Mouse (Mus musculus) embryo, embryonic 10 days (tissue): Measurements from ENCODE around the gene Qpctl.

Experiments used
- DNase-seq: peaks from one replicate; pipeline ENCODE4 v3.0.0-alpha.2; 2015; ENCODE audit warnings: low spot score

The Qpctl gene

GRCm38 (mm10) chr7:19148875-19149541, at the start of gene Qpctl:
Gene Qpctl, minus strand, starts transcription at chr7:19149291.
- DNase-seq = peak; percentile 99

GRCm38 (mm10) chr7:19197985-19198384, 48.9 kb upstream of the Qpctl start:
- DNase-seq = peak; percentile 33

- DNase-seq = peak; percentile 35
Measured at GRCm38 (mm10) chr7:19196676-19197075, 47.6 kb upstream of the Qpctl start.

GRCm38 (mm10) chr7:19194676-19195075, 45.6 kb upstream of the Qpctl start:
- DNase-seq = no peak

DNA sequence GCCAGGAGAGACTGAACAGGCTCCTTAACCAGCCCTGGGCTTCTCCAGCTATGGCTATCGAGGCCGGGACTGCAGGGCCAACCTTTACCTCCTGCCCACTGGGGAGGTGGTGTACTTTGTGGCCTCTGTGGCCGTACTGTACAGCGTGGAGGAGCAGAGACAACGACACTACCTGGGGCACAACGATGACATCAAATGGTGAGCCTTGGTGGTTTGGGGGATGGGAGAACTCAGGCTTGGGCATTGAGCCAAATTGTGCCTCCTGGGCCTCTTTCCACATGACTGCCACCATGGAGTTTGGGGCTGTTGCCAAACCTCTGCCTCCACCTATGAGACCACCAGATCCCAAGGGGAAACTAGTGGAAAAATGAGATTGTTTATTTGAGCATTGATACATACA, 35.7 kb upstream of the Qpctl start:
- no peak for DNase-seq

DNA sequence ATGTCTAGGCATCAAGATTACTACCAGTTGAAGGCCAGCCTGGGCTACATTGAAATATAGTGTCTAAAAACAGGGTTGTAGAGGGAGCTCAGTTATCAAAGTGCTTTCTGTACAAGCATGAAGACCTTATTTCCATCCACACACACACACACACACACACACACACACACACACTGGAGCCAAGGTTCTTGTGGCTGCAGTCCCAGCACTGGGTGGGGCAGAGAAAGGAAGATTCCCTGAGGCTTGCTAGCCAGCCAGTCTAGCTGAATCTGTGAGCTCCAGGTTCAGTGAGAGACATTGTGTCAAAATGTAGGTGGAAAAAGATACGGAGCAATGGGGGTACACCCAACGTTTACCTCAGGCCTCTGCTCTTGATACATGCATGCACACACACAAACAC, 35.2 kb upstream of the Qpctl start:
- no peak for DNase-seq

DNA sequence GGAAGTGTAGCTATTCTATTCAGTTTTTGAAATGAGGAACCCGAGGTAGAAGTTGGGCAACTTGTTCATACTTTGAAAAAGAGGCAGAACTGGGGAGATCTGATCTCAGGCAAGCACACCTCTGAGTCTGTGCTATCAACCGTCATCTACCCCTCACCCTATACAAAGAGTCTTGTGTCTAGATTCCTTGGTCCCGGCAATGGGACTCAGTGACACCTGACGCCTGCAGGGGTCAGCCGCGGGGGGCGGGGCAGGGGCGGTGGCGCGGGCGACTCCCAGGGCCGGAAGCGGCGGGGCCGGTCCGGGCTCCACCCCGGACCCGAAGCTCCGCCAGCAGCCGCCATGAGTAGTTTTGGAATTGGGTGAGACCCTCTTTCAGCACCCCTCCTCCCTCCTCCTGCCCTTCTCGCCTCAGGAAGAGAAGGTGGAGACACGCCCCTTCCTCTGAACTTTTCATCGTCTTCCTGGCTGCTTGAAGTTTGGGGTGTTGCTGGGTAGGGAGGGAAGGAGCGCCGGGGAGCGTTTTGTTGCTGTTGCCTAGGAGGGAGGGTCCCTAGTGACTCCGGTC, 31.9 kb upstream of the Qpctl start:
- DNase-seq = peak; percentile 56

DNA sequence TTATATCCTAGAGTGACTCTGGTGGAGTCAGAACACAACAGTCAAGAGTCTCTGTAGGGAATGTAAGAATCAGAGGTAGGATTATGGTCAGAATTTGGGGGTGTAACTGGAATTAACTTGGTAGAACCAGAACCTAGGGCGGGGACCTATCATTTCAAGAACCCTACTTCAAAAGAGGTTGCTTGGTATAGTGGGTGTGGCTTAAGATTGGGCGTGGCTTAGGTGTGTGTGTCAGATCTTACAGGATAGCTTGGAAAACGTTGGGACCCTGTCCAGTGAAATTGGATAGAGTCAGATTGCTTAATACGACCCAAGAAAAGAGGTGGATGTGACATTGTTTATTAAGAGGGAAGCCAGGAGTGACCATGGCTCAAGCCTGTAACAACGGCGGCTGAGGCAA, 30.8 kb upstream of the Qpctl start:
- DNase-seq = no peak

DNA sequence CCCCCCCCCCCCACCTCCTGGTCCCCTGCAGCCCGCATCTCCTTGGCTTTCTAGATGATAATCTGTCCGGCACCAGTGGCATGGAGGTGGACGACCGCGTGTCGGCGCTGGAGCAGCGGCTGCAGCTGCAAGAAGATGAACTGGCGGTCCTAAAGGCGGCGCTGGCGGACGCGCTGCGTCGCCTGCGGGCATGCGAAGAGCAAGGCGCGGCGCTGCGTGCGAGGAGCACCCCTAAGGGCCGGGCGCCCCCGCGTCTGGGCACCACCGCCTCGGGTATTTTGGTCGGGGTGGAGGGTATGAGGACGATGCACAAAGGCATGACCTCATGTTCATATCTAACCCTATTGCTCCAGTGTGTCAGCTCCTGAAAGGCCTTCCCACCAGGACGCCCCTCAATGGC, 30.1 kb upstream of the Qpctl start:
- peak; percentile 90 for DNase-seq

DNA sequence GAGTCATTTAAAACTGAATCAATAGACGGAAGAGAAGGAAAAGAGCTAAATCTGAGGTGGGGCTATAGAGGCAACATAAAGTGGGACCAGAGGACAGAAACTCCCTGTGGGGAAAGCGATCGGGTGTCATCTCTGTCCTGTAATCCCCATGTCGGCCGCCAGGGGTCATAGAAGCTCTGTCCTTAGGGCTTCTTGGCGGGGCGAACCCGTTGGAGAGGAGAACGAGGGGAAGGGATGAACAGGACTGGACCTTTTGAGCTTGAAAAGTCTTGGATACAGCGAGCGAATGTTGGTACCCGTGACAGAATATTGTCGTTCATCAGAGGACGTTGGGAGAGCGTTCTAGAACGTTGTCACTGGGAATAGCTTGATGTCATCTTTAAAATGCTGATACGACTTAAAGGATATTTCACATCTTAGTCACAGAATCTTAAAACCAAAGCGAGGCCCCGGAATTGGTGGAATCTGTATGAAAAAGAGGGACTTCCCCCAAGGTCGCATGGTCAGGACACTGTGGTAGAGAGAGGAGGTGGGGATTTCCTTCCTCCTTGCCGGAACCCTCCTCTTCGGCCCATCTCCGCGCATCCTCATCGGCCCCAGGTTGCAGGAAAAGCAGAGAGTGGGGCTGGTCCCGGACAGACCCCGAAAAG, 29.5 kb upstream of the Qpctl start:
- peak; percentile 77 for DNase-seq

GRCm38 (mm10) chr7:19178035-19178434, 28.9 kb upstream of the Qpctl start:
- DNase-seq = no peak

GRCm38 (mm10) chr7:19177216-19177615, 28.1 kb upstream of the Qpctl start:
- no peak for DNase-seq

DNA sequence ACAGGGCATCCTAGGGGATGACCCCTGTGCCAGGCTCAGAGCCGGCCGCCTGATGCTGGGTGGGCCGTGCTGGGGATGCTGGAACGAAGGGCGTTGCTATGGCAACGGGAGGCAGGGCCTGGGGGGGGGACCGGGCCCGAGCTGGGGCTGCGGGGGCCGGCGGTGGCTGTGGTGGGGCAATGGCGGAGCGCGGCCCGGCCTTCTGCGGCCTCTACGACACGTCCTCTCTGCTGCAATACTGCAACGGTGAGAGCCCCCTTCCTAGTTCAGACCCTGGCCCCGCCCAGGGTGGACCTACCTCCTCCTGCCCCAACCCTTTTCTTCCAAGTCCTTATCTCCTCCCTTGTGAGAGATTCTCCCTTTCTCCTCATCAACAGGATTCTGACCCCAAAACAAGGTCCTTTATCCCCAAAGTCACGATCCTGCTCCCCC, 27.4 kb upstream of the Qpctl start:
- DNase-seq = no peak

DNA sequence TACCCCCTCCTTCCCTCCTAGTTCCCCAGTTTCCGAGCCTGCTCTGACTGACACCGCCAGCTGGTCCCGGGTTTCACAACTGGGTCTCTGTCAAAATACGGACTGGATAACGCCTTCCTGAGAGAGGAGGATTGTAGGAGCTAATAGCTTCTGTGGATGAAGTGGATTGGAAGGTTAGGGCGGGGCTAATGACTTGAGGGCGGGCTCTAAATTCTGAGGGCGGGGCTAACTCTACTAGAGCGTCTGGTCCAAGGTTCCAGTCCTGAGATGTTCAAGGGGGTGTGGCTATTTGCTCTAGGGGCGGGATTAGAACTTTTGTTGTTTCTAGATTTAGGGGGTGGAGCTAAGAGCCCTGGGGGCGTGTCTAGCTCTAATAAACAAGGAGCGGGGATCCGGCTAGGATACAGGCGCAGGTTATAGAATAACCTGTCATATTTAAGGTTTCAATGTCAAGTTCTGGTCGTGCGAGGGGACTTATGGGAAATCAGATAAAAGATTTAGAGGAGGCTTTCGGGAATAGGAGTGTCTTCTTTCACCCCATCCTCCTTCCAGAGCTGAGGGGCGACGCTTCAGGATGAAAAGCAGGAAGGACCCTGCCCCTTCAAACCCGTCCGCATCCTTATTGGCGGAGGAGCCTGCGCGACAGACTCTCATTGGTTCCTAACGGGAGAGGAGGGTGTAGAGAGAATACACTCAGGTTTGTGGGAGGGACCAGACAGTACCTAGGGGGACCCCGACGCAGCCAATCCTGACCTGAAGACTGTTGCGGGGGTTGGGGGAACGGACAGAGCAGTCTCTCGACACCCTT, 26.8 kb upstream of the Qpctl start, which contains the start of gene Eml2:
Gene Eml2 (plus strand): TSS at position 714 of the 808 bp plus-strand sequence.
- peak; percentile 68 for DNase-seq

DNA sequence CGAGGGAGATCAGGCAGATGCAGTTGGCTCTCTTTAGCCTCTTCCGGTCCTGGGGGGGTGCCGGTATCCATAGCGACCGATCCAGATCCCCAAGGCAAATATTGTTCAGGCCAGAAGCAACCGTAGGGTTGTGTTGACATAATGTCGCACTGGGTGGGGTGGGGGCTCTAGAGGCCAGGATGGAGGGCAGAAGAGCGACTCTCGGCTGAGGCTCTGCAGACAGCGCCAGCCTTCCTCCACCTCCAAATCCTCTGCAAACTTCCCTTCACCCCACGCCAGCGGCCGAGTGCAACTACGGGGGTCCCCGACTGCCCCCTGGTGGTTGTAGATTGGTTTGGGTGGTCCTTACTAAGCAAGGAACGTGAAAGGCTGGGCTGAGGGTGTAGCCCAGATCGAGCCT, 23.8 kb upstream of the Qpctl start:
- peak; percentile 89 for DNase-seq

GRCm38 (mm10) chr7:19171831-19172230, 22.7 kb upstream of the Qpctl start:
- no peak for DNase-seq

DNA sequence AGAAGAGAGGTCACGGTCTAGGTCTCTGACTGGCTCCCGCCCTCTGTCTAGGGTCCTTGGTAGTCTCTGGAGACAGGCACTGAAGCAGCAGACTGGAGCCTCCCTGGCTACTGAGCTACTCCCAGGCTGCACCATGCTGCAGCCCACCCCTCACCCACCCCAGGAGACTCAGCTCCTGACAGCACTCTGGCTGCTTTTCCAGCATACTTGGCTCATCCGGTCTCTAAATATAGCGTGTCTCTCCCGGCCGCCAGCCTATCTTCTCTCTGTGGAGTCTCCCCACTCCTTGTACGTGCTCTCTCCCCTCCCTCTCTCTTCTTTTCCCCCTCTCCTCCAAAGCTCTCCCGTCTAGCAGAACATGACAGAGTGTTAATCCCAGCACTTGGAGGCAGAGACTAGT, 21.1 kb upstream of the Qpctl start:
- no peak for DNase-seq

DNA sequence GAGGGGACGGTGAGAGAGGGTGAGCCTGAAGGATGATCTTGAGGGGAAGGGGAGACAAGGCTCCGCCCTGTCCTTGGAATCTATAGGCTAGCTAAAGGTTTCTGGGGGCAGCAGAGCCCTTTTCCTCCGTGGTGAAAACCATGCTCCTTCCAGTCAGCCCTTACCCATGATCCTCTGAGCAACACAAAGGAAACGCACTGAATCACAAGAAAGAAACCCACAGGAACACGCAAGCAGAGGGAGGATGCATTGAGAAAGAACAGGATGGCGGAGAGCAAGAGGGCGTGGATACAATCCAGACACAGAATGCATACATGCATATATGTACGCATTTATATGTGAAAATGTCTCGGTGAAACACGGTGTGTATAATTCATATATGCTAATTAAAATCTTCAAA, 20.4 kb upstream of the Qpctl start:
- DNase-seq = no peak

- DNase-seq = no peak
Measured at GRCm38 (mm10) chr7:19166990-19167389, 17.9 kb upstream of the Qpctl start.

DNA sequence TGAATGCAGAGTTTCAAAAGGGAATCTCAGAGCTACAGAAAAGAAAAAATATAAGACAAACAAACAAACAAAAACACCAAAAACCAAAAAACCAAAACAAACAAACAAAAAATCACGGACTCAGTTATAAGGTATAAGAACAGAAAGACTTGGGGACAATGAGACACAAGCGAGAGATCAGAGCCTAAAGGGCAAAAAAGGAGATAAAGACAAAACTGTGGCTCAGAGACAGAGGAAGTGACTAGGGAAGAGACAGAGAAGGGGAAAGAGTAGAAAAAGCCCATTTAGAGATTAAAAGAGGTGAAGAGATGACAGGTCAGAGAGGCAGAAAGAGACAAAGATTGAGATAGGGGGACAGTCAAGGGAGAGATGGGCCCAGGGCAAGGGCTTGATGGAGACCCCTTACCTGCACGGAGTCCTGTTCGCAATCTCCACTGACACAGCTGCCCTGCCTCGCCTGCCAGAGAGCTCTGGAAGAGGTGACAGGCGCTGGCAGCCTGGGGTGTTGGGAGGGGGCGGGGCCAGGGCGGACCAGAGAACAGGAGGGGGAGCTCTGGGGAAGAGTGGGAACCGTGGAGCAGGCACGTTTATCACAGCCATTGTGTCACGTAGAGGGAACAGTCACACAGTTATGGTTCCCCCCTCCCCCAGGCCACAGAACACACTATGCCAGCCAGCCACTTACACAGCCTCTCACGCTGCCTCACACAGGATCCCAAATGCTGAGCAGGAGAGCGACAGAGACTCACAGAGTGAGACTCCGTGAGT, 16.7 kb upstream of the Qpctl start, which contains the start of gene Gipr:
Gene Gipr (minus strand): TSS at position 472 of the 768 bp plus-strand sequence.
- no peak for DNase-seq

DNA sequence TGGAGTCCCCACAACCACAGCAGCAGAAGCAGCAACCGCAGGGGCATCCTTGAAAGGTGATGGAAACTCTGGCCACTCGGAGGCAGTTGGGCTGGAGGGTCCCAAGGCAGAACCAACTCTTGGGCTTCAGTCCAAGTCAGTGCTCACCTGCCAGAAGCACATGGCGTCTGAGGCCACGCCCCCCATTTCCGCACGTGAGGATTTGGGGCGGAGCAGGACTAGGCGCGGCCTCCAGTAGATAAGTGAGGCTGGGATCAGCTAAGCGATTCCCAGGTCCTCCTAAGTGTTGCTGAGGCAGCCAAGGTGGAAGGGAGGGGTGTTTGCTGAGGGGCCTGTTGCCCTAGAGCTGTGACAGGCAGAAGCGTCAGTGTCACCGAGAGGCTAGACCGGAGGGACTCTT, 15.9 kb upstream of the Qpctl start:
- peak; percentile 53 for DNase-seq

GRCm38 (mm10) chr7:19164189-19164588, 15.1 kb upstream of the Qpctl start:
- peak; percentile 59 for DNase-seq
